In the genomic region with DNA sequence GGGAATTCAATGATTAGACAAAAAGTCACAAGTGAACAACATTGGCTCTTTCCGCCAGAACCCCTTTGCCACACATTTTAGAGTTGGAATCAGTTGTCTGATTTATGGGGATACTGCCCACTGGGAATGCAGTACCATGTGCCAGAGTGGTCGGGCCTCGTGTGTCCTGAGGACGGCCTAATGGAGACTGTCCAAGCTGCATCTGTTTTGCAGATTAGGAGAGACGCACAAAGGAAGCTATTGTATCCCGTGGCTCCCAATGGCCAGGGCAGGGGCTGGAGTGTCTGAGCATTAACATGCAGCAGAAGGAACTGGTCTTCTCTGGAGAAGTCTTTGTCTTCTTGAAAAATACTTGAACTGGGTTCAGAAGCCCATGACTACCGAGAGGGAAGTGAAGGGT, we compare ENCODE assay signal across 9 mouse cellular contexts.
DNase-seq lines count a peak whose midpoint lies in the region; ATAC-seq and TF ChIP-seq lines count a peak whose summit lies in the region.
"Had no signal": no experiment of that assay in that cellular context is flagged by ENCODE, and none has a peak within 500 bp of the region (broad histone marks: within the 10 kb centered on the region; RNA-seq: fewer than 3 reads in every experiment).

No protein-coding gene starts in this region.

- H3K4me3 ChIP-seq in left cerebral cortex, adult 2 months = no peak overlapping the region
- H3K4me3 ChIP-seq: forebrain, embryonic 13.5 days had no signal

- H3K27ac ChIP-seq in left cerebral cortex, adult 2 months = no peak overlapping the region
- H3K27ac ChIP-seq: forebrain, embryonic 13.5 days had no signal

- 0 out of 2 replicates have a peak, but pooled peaks have one; percentile 26 for ATAC-seq in cerebellum, adult (ENCODE audit: insufficient number of reproducible peaks, low FRiP score, low TSS enrichment)
- ATAC-seq: forebrain, embryonic 13.5 days had no signal

- TF ChIP-seq CTCF in left cerebral cortex, adult 2 months (IDR thresholded peaks at IDR 0.05) = no peak

- intact Hi-C loops in left cerebral cortex, adult 2 months (cut with DNase I) = no loop called here
- intact Hi-C loops in left cerebral cortex, postnatal 4 days (cut with DNase I) = no loop called here

- no peak for DNase-seq in cerebellum, adult 8-10 months
- peak; percentile 18 for DNase-seq in left cerebral cortex, adult 11 months (ENCODE audit: low spot score)
- DNase-seq in left cerebral cortex, adult 2 months (ENCODE audit: extremely low spot score in 1 of 2, low spot score in 2 of 2) = no peak
- DNase-seq in cerebellum, postnatal 10 days = peak; percentile 36 to 60
- DNase-seq in left cerebral cortex, postnatal 4 days = peak; percentile 67
- no peak for DNase-seq in urinary bladder, postnatal 4 days (ENCODE audit: low spot score in 2 of 2)
- DNase-seq in lung, postnatal 36 days = no peak

Comparison
In these comparisons a context has a peak if more than half of its experiments do, and no peak if none do; other contexts are left out.
1. DNase-seq: peak in left cerebral cortex, adult 11 months (single experiment), cerebellum, postnatal 10 days (2 of 2) and left cerebral cortex, postnatal 4 days (single experiment); none in cerebellum, adult 8-10 months (single experiment), left cerebral cortex, adult 2 months (0 of 2), urinary bladder, postnatal 4 days (0 of 2) and lung, postnatal 36 days (single experiment).